In genomic region chr2:155818596-155819391, GRCm38 (mm10) we compare ENCODE assay signal across 8 mouse cellular contexts. TPM values are rescaled to one million over a fixed set of nuclear protein-coding genes. Genes with fewer than 3 reads are reported as not detected.
DNase-seq lines count a peak whose midpoint lies in the region; ATAC-seq lines count a peak whose summit lies in the region.

No protein-coding gene starts in this region.

- no peaks in the 10 kb centered on the region for H3K9me3 ChIP-seq in heart, embryonic 13.5 days
- no peaks in the 10 kb centered on the region for H3K9me3 ChIP-seq in liver, embryonic 12.5 days (replicated peaks)
- H3K9me3 ChIP-seq in stomach, embryonic 15.5 days = no peaks in the 10 kb centered on the region

- peak; percentile 97 for ATAC-seq in erythroid progenitor cell, adult 5-6 weeks (replicated peaks; ENCODE audit: low FRiP score, poor library complexity, severe bottlenecking)
- peak; percentile 89 for ATAC-seq in heart, embryonic 13.5 days (ENCODE audit: extremely low read depth, insufficient number of reproducible peaks, low FRiP score, low TSS enrichment)
- ATAC-seq in liver, embryonic 12.5 days = peak; percentile 98
- peak; percentile 96 for ATAC-seq in stomach, embryonic 15.5 days (ENCODE audit: insufficient read depth, low FRiP score, low read depth)

- peak overlapping the region; percentile 96 for H3K4me2 ChIP-seq in heart, embryonic 13.5 days
- H3K4me2 ChIP-seq in liver, embryonic 12.5 days = peak overlapping the region; percentile 98
- peak overlapping the region; percentile 77 for H3K4me2 ChIP-seq in stomach, embryonic 15.5 days

- H3K27me3 ChIP-seq in heart, embryonic 13.5 days (replicated peaks) = no peaks in the 10 kb centered on the region; the same call in 1 of the 2 replicates
- H3K27me3 ChIP-seq in liver, embryonic 12.5 days (replicated peaks) = no peaks in the 10 kb centered on the region
- H3K27me3 ChIP-seq in stomach, embryonic 15.5 days (replicated peaks) = no peaks in the 10 kb centered on the region

- H3K4me1 ChIP-seq in heart, embryonic 13.5 days = peaks cover 20% of the 10 kb centered on the region
- H3K4me1 ChIP-seq in liver, embryonic 12.5 days = peaks cover 26% of the 10 kb centered on the region
- peaks cover 17% of the 10 kb centered on the region for H3K4me1 ChIP-seq in stomach, embryonic 15.5 days

- peak overlapping the region; percentile 86 for H3K4me3 ChIP-seq in heart, embryonic 13.5 days
- H3K4me3 ChIP-seq in liver, embryonic 12.5 days = peak overlapping the region; percentile 86
- peak overlapping the region; percentile 68 for H3K4me3 ChIP-seq in stomach, embryonic 15.5 days (replicated peaks)

- H3K36me3 ChIP-seq in heart, embryonic 13.5 days = peaks cover 43% of the 10 kb centered on the region
- H3K36me3 ChIP-seq in liver, embryonic 12.5 days = peaks cover 46% of the 10 kb centered on the region
- H3K36me3 ChIP-seq in stomach, embryonic 15.5 days = peaks cover 20% of the 10 kb centered on the region

- DNase-seq in CD4-positive helper T cell, adult 2 months (ENCODE audit: low read depth, low spot score) = peak; percentile 98
- DNase-seq in brain, embryonic 18.5 days (ENCODE audit: low read depth, low spot score) = peak; percentile 76
- peak; percentile 97 for DNase-seq in kidney, postnatal 10 days
- peak; percentile 95 to 96 for DNase-seq in natural killer cell, adult 2 months (ENCODE audit: low spot score in 2 of 2)

- peak overlapping the region; percentile 82 for H3K27ac ChIP-seq in heart, embryonic 13.5 days (replicated peaks)
- H3K27ac ChIP-seq in liver, embryonic 12.5 days = peak overlapping the region; percentile 77
- peak overlapping the region; percentile 86 for H3K27ac ChIP-seq in stomach, embryonic 15.5 days

- H3K9ac ChIP-seq in heart, embryonic 13.5 days = peak overlapping the region; percentile 93
- peak overlapping the region; percentile 84 for H3K9ac ChIP-seq in liver, embryonic 12.5 days
- H3K9ac ChIP-seq in stomach, embryonic 15.5 days = peak overlapping the region; percentile 78

- WGBS in heart, embryonic 13.5 days = under 1% methylated on average over 37 of the region's 37 CpGs
- 3% methylated on average over 37 of the region's 37 CpGs for WGBS in liver, embryonic 12.5 days (ENCODE audit: insufficient replicate concordance)
- WGBS in stomach, embryonic 15.5 days = 2% methylated on average over 37 of the region's 37 CpGs

RNA-seq across cellular contexts. Expression of gene BC029722, which starts 0.4 kb away (rescaled TPM):
- total RNA-seq in erythroid progenitor cell, adult 5-6 weeks (2015; ENCODE audit: low replicate concordance) = not detected in 2 replicates
- 0.77 and 1.6 TPM in 2 replicates for total RNA-seq in erythroid progenitor cell, adult 5-6 weeks (2017; ENCODE audit: low replicate concordance)
- polyA plus RNA-seq in heart, embryonic 13.5 days (2015; fragmentation: Nextera tagmentation; extraction: Ambion mirVana) = 10.8 and 12.0 TPM in 2 replicates
- 6.0 and 6.6 TPM in 2 replicates for polyA plus RNA-seq in liver, embryonic 12.5 days (2016; fragmentation: Nextera tagmentation; extraction: Ambion mirVana)
- polyA plus RNA-seq in stomach, embryonic 15.5 days (2015; fragmentation: Nextera tagmentation; extraction: Ambion mirVana) = 20.8 and 23.9 TPM in 2 replicates

RNA-seq across cellular contexts. Expression of gene Eif6, which starts 7.9 kb away (rescaled TPM):
- total RNA-seq in erythroid progenitor cell, adult 5-6 weeks (2015; ENCODE audit: low replicate concordance) = 68.1 and 91.0 TPM in 2 replicates
- total RNA-seq in erythroid progenitor cell, adult 5-6 weeks (2017; ENCODE audit: low replicate concordance) = 11.6 and 28.1 TPM in 2 replicates
- 127 and 152 TPM in 2 replicates for polyA plus RNA-seq in heart, embryonic 13.5 days (2015; fragmentation: Nextera tagmentation; extraction: Ambion mirVana)
- polyA plus RNA-seq in liver, embryonic 12.5 days (2016; fragmentation: Nextera tagmentation; extraction: Ambion mirVana) = 186 and 198 TPM in 2 replicates
- polyA plus RNA-seq in stomach, embryonic 15.5 days (2015; fragmentation: Nextera tagmentation; extraction: Ambion mirVana) = 212 and 227 TPM in 2 replicates

RNA-seq across cellular contexts. Expression of gene Fam83c, which starts 15.9 kb away (rescaled TPM):
- total RNA-seq in erythroid progenitor cell, adult 5-6 weeks (2015; ENCODE audit: low replicate concordance) = not detected in 2 replicates
- not detected in 2 replicates for total RNA-seq in erythroid progenitor cell, adult 5-6 weeks (2017; ENCODE audit: low replicate concordance)
- 0.06 and 0.09 TPM in 2 replicates for polyA plus RNA-seq in heart, embryonic 13.5 days (2015; fragmentation: Nextera tagmentation; extraction: Ambion mirVana)
- polyA plus RNA-seq in liver, embryonic 12.5 days (2016; fragmentation: Nextera tagmentation; extraction: Ambion mirVana) = 0.04 and 0.07 TPM in 2 replicates
- polyA plus RNA-seq in stomach, embryonic 15.5 days (2015; fragmentation: Nextera tagmentation; extraction: Ambion mirVana) = 2.4 and 2.8 TPM in 2 replicates

RNA-seq across cellular contexts. Expression of gene Mmp24, which starts 43.7 kb away (rescaled TPM):
- total RNA-seq in erythroid progenitor cell, adult 5-6 weeks (2015; ENCODE audit: low replicate concordance) = not detected in 2 replicates
- total RNA-seq in erythroid progenitor cell, adult 5-6 weeks (2017; ENCODE audit: low replicate concordance) = not detected in 2 replicates
- 0.04 TPM in 1 of 2 replicates, not detected in the other for polyA plus RNA-seq in heart, embryonic 13.5 days (2015; fragmentation: Nextera tagmentation; extraction: Ambion mirVana)
- polyA plus RNA-seq in liver, embryonic 12.5 days (2016; fragmentation: Nextera tagmentation; extraction: Ambion mirVana) = 0.04 TPM in 1 of 2 replicates, not detected in the other
- 0.22 and 0.32 TPM in 2 replicates for polyA plus RNA-seq in stomach, embryonic 15.5 days (2015; fragmentation: Nextera tagmentation; extraction: Ambion mirVana)

Comparison
In these comparisons a context has a peak if more than half of its experiments do, and no peak if none do; other contexts are left out.
1. Peak in every context shown above with its lines: DNase-seq, ATAC-seq, H3K4me3 ChIP-seq and H3K27ac ChIP-seq.